Mouse (Mus musculus) embryonic facial prominence, embryonic 10.5 days (tissue): ENCODE data around the gene Sh2d5. TPM values are rescaled to one million over a fixed set of nuclear protein-coding genes. Genes with fewer than 3 reads are reported as not detected.

Source experiments
- DNase-seq: peaks from one replicate; pipeline ENCODE4 v3.0.0-alpha.2; 2017; ENCODE audit warnings: low spot score
- H3K27ac ChIP-seq: fragments of 300-500 bp; sonication (generic); replicated peaks from 2 replicates; pipeline ENCODE4 v1.5.1; 2016; ENCODE audit warnings: mild to moderate bottlenecking
- H3K27me3 ChIP-seq: fragments of 300-500 bp; sonication (generic); replicated peaks from 2 replicates; pipeline ENCODE4 v1.6.1; 2016; ENCODE audit warnings: low read depth, mild to moderate bottlenecking; ENCODE audit not compliant: poor library complexity, severe bottlenecking
- H3K36me3 ChIP-seq: fragments of 300-500 bp; sonication (generic); replicated peaks from 2 replicates; pipeline ENCODE4 v1.6.1; 2016; ENCODE audit warnings: mild to moderate bottlenecking, moderate library complexity
- H3K4me1 ChIP-seq: fragments of 300-500 bp; sonication (generic); 2 replicates; pipeline ENCODE4 v1.6.1; 2016
- H3K4me3 ChIP-seq: fragments of 300-500 bp; sonication (generic); 2 replicates; pipeline ENCODE4 v1.5.1; 2016; ENCODE audit warnings: mild to moderate bottlenecking, moderate library complexity
- H3K9me3 ChIP-seq: fragments of 300-500 bp; sonication (generic); 2 replicates; pipeline ENCODE4 v1.6.1; 2016; ENCODE audit warnings: mild to moderate bottlenecking
- WGBS: fragments of 180-500 bp; shearing (Covaris S2); methylation state at CpG from one replicate; pipeline ENCODE4 v1.1.7; 2016; 5-methylcytosine and 5-hydroxymethylcytosine counted together
- polyA plus RNA-seq: library from polyadenylated mRNA; unstranded; fragments of >200 nt; fragmentation: Nextera tagmentation; extraction: Ambion mirVana; gene quantifications from 2 replicates; pipeline ENCODE4 v1.2.1, GENCODE M21; 2016

Sh2d5 gene
- polyA plus RNA-seq, 1 experiment from 2014 or later: 2.4 TPM

DNA sequence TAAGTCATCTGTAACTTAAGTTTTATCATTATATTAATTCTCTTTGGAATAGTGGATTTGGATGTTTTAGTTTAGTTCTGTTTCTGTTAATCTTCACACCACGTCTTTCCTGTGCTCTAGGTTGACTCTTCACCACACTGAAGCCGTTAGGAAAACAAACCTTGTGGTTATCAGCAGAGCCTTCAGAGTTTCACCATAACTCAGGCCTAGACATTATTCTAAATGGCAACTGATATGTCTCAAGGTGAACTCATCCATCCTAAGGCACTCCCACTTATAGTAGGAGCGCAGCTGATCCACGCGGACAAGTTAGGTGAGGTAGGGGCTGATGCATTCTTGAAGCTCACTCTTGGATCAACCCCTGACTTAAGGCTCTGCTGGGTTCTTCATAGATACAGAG lies 28.8 kb upstream of the Sh2d5 start:
- no peak for DNase-seq
- Histone ChIP-seq H3K9me3 (no peaks in the 10 kb centered on the region), H3K4me1 (peaks cover 26% of the 10 kb centered on the region), H3K4me3 (no peak overlapping the region), H3K36me3 (peaks cover 80% of the 10 kb centered on the region), H3K27ac (no peak overlapping the region), H3K27me3 (no peaks in the 10 kb centered on the region)
- WGBS: 91% methylated on average over 5 of the region's 5 CpGs

GRCm38 (mm10) chr4:138222396-138222795 lies 27.8 kb upstream of the Sh2d5 start:
- Histone ChIP-seq H3K27me3 (no peaks in the 10 kb centered on the region), H3K4me3 (no peak overlapping the region), H3K36me3 (peaks cover 89% of the 10 kb centered on the region), H3K27ac (no peak overlapping the region), H3K9me3 (no peaks in the 10 kb centered on the region), H3K4me1 (peaks cover 26% of the 10 kb centered on the region)
- no peak for DNase-seq
- 85% methylated on average over 5 of the region's 5 CpGs for WGBS

DNA sequence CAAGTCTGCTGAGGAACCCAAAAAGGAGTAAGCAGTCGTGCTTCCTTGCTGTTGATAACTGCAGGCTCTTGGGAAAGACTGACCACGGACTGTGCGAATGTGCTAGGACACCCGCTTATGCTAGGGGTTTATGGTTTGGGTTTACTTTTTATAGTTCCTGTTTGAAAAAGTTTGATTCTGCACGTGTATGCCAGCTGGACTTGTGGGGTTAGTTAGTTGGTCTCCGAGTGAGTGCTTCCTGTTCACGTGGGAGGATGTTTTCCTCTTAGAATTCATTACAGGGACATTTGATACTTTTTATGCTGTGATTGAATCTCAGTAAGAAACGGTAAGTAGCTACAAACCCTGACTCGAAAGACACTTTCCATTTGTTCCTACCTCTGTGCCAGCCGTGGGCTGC lies 26.6 kb upstream of the Sh2d5 start:
- Histone ChIP-seq H3K9me3 (no peaks in the 10 kb centered on the region), H3K4me3 (no peak overlapping the region), H3K27me3 (no peaks in the 10 kb centered on the region), H3K27ac (no peak overlapping the region), H3K36me3 (peaks cover 94% of the 10 kb centered on the region), H3K4me1 (peaks cover 14% of the 10 kb centered on the region)
- 89% methylated on average over 10 of the region's 10 CpGs for WGBS
- DNase-seq: no peak

DNA sequence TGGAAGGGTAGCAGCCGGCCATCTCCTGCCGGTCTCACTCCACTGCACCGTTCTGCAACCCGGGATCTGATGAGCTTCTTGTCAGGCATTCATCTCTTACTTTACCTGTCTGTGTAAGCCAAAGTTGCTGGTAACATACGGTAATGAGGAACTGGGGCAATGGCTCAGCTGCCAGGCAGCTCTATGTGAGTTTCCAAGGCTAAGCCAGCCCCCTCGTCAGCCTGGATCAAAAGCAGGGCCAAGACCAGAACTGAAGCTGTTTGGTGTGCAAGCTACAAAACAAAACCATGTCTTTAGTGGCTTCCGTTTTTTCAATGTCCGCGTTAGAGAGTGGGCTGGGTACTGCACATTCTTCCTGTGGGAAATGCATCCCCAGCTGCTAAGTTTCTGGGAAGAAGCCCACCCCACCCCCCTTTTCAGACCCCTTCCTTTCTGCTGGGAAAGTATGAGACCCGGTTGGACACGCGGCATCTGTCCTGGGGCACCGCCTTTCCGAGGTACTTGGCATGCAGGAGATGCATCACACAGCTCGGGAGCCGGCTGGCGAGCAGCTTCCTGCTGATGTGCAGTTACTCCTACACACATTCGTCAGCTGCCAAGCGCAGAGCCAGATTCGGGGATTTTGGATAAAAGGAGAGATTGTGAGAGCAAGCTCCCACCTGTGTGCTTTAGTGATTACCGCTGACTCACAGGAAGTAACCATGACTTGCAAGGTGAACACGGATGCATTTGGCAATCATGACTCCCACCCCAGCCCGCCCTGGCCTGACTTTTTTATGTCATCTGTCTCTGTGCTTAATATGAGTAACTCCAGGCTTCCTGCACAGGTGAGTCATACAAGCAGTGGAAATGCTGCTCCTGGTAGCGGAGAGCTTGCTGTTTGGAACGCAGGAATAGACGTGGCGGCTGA lies 3.2 kb upstream of the Sh2d5 start:
- Histone ChIP-seq H3K36me3 (peaks cover 60% of the 10 kb centered on the region), H3K27me3 (peaks cover 48% of the 10 kb centered on the region), H3K4me1 (peaks cover 30% of the 10 kb centered on the region), H3K27ac (no peak overlapping the region), H3K9me3 (no peaks in the 10 kb centered on the region), H3K4me3 (no peak overlapping the region)
- DNase-seq: no peak
- 81% methylated on average over 27 of the region's 27 CpGs for WGBS

GRCm38 (mm10) chr4:138251819-138252218 lies 1.6 kb downstream of the Sh2d5 start:
- peak; percentile 84 for DNase-seq
- peaks cover 12% of the 10 kb centered on the region for H3K36me3 ChIP-seq
- peak overlapping the region; percentile 66 for H3K27ac ChIP-seq
- peak overlapping the region; percentile 74 for H3K4me3 ChIP-seq
- H3K4me1 ChIP-seq: peaks cover 43% of the 10 kb centered on the region
- peaks cover 96% of the 10 kb centered on the region for H3K27me3 ChIP-seq
- H3K9me3 ChIP-seq: no peaks in the 10 kb centered on the region
- WGBS: under 1% methylated on average over 14 of the region's 14 CpGs

- Histone ChIP-seq H3K4me1 (peaks cover 46% of the 10 kb centered on the region), H3K27ac (peak overlapping the region; percentile 66), H3K9me3 (no peaks in the 10 kb centered on the region), H3K4me3 (peak overlapping the region; percentile 74), H3K27me3 (peaks cover 98% of the 10 kb centered on the region), H3K36me3 (peaks cover 8% of the 10 kb centered on the region)
- peak; percentile 55 for DNase-seq
- WGBS: 8% methylated on average over 5 of the region's 5 CpGs
Observed at GRCm38 (mm10) chr4:138252231-138252630, 2.0 kb downstream of the Sh2d5 start.

- 82% methylated on average over 22 of the region's 22 CpGs for WGBS
Observed at GRCm38 (mm10) chr4:138257116-138257687, 7.0 kb downstream of the Sh2d5 start.

GRCm38 (mm10) chr4:138258663-138259062 lies 8.5 kb downstream of the Sh2d5 start:
- Histone ChIP-seq H3K4me1 (peaks cover 24% of the 10 kb centered on the region), H3K36me3 (no peaks in the 10 kb centered on the region; the same call in 1 of the 2 replicates), H3K4me3 (no peak overlapping the region), H3K27me3 (peaks cover 84% of the 10 kb centered on the region), H3K27ac (no peak overlapping the region), H3K9me3 (no peaks in the 10 kb centered on the region)
- 83% methylated on average over 7 of the region's 7 CpGs for WGBS
- DNase-seq: no peak

More at GRCm38 (mm10) chr4:138257116-138257687, 7.0 kb downstream of the Sh2d5 start:
- Histone ChIP-seq H3K9me3 (no peaks in the 10 kb centered on the region), H3K27me3 (peaks cover 87% of the 10 kb centered on the region), H3K4me3 (no peak overlapping the region), H3K36me3 (no peaks in the 10 kb centered on the region; the same call in 1 of the 2 replicates), H3K4me1 (peaks cover 25% of the 10 kb centered on the region), H3K27ac (no peak overlapping the region)
- DNase-seq: no peak

- Histone ChIP-seq H3K9me3 (no peaks in the 10 kb centered on the region), H3K36me3 (no peaks in the 10 kb centered on the region; the same call in 1 of the 2 replicates), H3K27me3 (peaks cover 84% of the 10 kb centered on the region), H3K27ac (no peak overlapping the region), H3K4me1 (peaks cover 27% of the 10 kb centered on the region), H3K4me3 (no peak overlapping the region)
- 87% methylated on average over 5 of the region's 5 CpGs for WGBS
- DNase-seq: no peak
Observed at GRCm38 (mm10) chr4:138259482-138259881, 9.3 kb downstream of the Sh2d5 start.

DNA sequence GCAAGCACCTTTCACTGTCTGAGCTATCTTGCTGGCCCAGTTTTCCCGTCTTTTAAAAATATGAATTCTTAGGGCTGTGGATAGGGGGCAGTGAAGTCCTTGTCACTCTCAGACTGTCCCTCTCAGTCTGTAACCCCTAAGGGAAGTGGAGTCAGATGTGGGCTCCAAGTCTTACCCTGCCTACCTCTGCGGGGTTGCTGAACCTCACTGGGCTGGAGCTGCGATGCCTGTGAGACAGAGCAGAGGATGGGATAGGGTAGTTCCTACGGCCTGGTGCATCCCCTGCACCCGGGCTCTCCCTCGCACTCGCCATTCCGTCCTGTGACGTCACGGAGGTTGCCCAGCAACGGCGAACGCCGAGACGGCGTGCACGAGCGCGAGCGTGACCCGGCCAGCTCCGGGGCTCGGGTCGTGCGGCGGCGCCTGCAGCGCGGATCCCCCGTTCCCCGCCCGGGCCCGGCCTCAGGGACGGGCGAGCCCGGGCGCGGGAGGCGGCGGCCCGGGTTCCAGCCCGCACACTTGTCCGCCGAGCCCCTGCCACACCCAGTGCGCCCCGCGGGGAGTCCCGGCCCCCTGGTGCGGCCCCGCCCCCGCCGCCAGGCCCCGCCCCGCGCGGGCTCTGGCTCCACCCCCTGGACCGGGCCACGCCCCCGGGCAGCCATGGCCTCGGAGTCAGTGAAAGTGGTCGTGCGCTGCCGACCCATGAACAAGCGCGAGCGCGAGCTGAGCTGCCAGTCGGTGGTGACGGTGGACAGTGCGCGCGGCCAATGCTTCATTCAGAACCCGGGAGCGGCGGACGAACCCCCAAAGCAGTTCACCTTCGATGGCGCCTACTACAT lies 11.9 kb downstream of the Sh2d5 start:
- peak; percentile 94 for DNase-seq
- Histone ChIP-seq H3K4me3 (peak overlapping the region; percentile 82), H3K27me3 (peaks cover 67% of the 10 kb centered on the region), H3K27ac (peak overlapping the region; percentile 51), H3K36me3 (no peaks in the 10 kb centered on the region; the same call in 1 of the 2 replicates), H3K4me1 (peaks cover 22% of the 10 kb centered on the region), H3K9me3 (no peaks in the 10 kb centered on the region)
- WGBS: under 1% methylated on average over 78 of the region's 78 CpGs

- no peak for DNase-seq
- Histone ChIP-seq H3K4me3 (no peak overlapping the region), H3K27me3 (peaks cover 25% of the 10 kb centered on the region), H3K9me3 (no peaks in the 10 kb centered on the region), H3K4me1 (peaks cover 4% of the 10 kb centered on the region), H3K36me3 (no peaks in the 10 kb centered on the region), H3K27ac (no peak overlapping the region)
- WGBS: 88% methylated on average over 10 of the region's 10 CpGs
Observed at GRCm38 (mm10) chr4:138267869-138268268, 17.7 kb downstream of the Sh2d5 start.
